ENCODE assay signal across 23 mouse cellular contexts in the genomic region with DNA sequence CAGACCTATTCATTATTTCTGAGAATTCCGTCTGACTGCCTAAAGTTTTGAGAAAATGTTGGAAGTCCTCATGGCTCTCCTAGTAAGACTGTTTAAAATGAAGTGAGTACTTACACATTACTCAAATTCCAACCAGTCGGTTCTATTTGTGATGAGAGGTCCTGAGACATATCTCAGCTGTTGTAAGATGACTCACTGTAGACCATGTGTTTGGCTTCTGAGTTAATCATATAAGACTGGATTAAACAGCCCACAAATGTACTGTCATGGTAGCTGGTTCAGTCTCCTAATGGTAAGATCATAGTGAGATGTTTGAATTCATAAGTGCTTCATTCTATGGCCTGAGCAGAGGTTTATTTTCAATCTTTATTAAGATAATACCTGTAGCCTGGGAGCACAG.
A peak's percentile ranks its signal among the peaks of the same experiment; 100 is the strongest.
DNase-seq lines count a peak whose midpoint lies in the region; ATAC-seq and TF ChIP-seq lines count a peak whose summit lies in the region.
"Had no signal": no experiment of that assay in that cellular context is flagged by ENCODE, and none has a peak within 500 bp of the region (broad histone marks: within the 10 kb centered on the region; RNA-seq: fewer than 3 reads in every experiment).

No protein-coding gene starts in this region.

- 63% methylated on average over 2 of the region's 2 CpGs for WGBS in kidney, postnatal 0 days
- WGBS in lung, postnatal 0 days: 24% methylated on average over 2 of the region's 2 CpGs
- WGBS in lung, adult 2 months: 39% methylated on average over 2 of the region's 2 CpGs
- 35% methylated on average over 2 of the region's 2 CpGs for WGBS in stomach, embryonic 16.5 days

- TF ChIP-seq POLR2A in lung, adult 2 months (IDR thresholded peaks at IDR 0.05; ENCODE audit: borderline replicate concordance, extremely low read depth, low read depth, low read length): no peak

- no peak for TF ChIP-seq EP300 in lung, postnatal 0 days (IDR thresholded peaks at IDR 0.05)

- H3K27me3 ChIP-seq in kidney, postnatal 0 days (ENCODE audit: insufficient read depth, low read length): no peaks in the 10 kb centered on the region
- no peaks in the 10 kb centered on the region for H3K27me3 ChIP-seq in lung, postnatal 0 days (replicated peaks; ENCODE audit: insufficient read depth, low read length)
- H3K27me3 ChIP-seq in stomach, embryonic 16.5 days (ENCODE audit: control insufficient read depth, insufficient read depth, low read length): no peaks in the 10 kb centered on the region
- H3K27me3 ChIP-seq: embryonic facial prominence, embryonic 12.5 days; forebrain, embryonic 12.5 days; heart, embryonic 15.5 days had no signal

- ATAC-seq in kidney, postnatal 0 days (replicated peaks; ENCODE audit: low FRiP score, low read depth): no peak
- ATAC-seq in lung, postnatal 0 days: peak; percentile 47
- ATAC-seq in stomach, embryonic 16.5 days (ENCODE audit: insufficient read depth, low FRiP score): peak; percentile 44; the same call in 1 of the 2 replicates
- ATAC-seq: forebrain, embryonic 16.5 days had no signal

- no peak overlapping the region for H3K4me2 ChIP-seq in kidney, postnatal 0 days (ENCODE audit: low read length)
- H3K4me2 ChIP-seq in lung, postnatal 0 days (replicated peaks; ENCODE audit: low read depth, low read length): no peak overlapping the region
- no peak overlapping the region for H3K4me2 ChIP-seq in stomach, embryonic 16.5 days (ENCODE audit: low read depth, low read length)
- H3K4me2 ChIP-seq: embryonic facial prominence, embryonic 12.5 days; forebrain, embryonic 12.5 days; heart, embryonic 11.5 days; heart, embryonic 15.5 days; hindbrain, embryonic 14.5 days had no signal

- H3K27ac ChIP-seq in kidney, postnatal 0 days: no peak overlapping the region
- H3K27ac ChIP-seq in lung, postnatal 0 days (ENCODE audit: low read length): no peak overlapping the region
- H3K27ac ChIP-seq in stomach, embryonic 16.5 days (ENCODE audit: low read length): no peak overlapping the region
- H3K27ac ChIP-seq: embryonic facial prominence, embryonic 12.5 days; forebrain, embryonic 12.5 days; heart, embryonic 15.5 days; hindbrain, embryonic 10.5 days; hindbrain, embryonic 14.5 days had no signal

- H3K4me1 ChIP-seq in kidney, postnatal 0 days (replicated peaks; ENCODE audit: insufficient read depth, low read length): no peaks in the 10 kb centered on the region
- no peaks in the 10 kb centered on the region for H3K4me1 ChIP-seq in lung, postnatal 0 days (ENCODE audit: insufficient read depth, low read depth, low read length)
- H3K4me1 ChIP-seq in lung, adult 2 months (ENCODE audit: control insufficient read depth, insufficient read depth, low read length): no peaks in the 10 kb centered on the region
- H3K4me1 ChIP-seq in stomach, embryonic 16.5 days (ENCODE audit: control insufficient read depth, insufficient read depth, low read length): no peaks in the 10 kb centered on the region
- H3K4me1 ChIP-seq: embryonic facial prominence, embryonic 12.5 days; forebrain, embryonic 12.5 days; heart, embryonic 15.5 days; hindbrain, embryonic 10.5 days had no signal

- peak; percentile 4 for DNase-seq in kidney, postnatal 0 days (ENCODE audit: low spot score)
- DNase-seq in kidney, adult 18-20 months: no peak
- DNase-seq in lung, postnatal 0 days (ENCODE audit: low spot score): peak; percentile 42
- DNase-seq in lung, adult 2 months: no peak
- DNase-seq in Muller cell, postnatal 12 days (ENCODE audit: inconsistent ontology term): peak; percentile 38
- DNase-seq in layer of hippocampus, adult 9-11 months: no peak
- DNase-seq: adrenal gland, adult 2 months; adrenal gland, postnatal 36 days; B cell, adult 2 months; cerebellum, adult 11 months; cerebellum, adult 8-10 months; cerebellum, postnatal 14 days; embryo, embryonic 11 days; gastrocnemius, postnatal 10 days; heart, adult 18-20 months had no signal

- TF ChIP-seq CTCF in kidney, postnatal 0 days (IDR thresholded peaks at IDR 0.05; ENCODE audit: low read depth): no peak
- no peak for TF ChIP-seq CTCF in lung, postnatal 0 days (IDR thresholded peaks at IDR 0.05)
- TF ChIP-seq CTCF in lung, adult 2 months (IDR thresholded peaks at IDR 0.05; ENCODE audit: insufficient read depth, low read length): no peak

- no peaks in the 10 kb centered on the region for H3K36me3 ChIP-seq in kidney, postnatal 0 days (ENCODE audit: insufficient read depth, low read length)
- H3K36me3 ChIP-seq in lung, postnatal 0 days (ENCODE audit: insufficient read depth, low read length): no peaks in the 10 kb centered on the region
- no peaks in the 10 kb centered on the region for H3K36me3 ChIP-seq in stomach, embryonic 16.5 days (ENCODE audit: control insufficient read depth, insufficient read depth, low read length)
- H3K36me3 ChIP-seq: embryonic facial prominence, embryonic 12.5 days; forebrain, embryonic 12.5 days; heart, embryonic 15.5 days; hindbrain, embryonic 10.5 days had no signal

- H3K9ac ChIP-seq in kidney, postnatal 0 days (ENCODE audit: low read depth, low read length): no peak overlapping the region
- no peak overlapping the region for H3K9ac ChIP-seq in lung, postnatal 0 days (replicated peaks; ENCODE audit: low read depth)
- no peak overlapping the region for H3K9ac ChIP-seq in stomach, embryonic 16.5 days (ENCODE audit: low read length)
- H3K9ac ChIP-seq: embryonic facial prominence, embryonic 12.5 days; forebrain, embryonic 12.5 days; heart, embryonic 15.5 days; hindbrain, embryonic 14.5 days had no signal

- H3K9me3 ChIP-seq in kidney, postnatal 0 days (replicated peaks; ENCODE audit: low read length): no peaks in the 10 kb centered on the region
- H3K9me3 ChIP-seq in lung, postnatal 0 days (ENCODE audit: low read length): no peaks in the 10 kb centered on the region
- no peaks in the 10 kb centered on the region for H3K9me3 ChIP-seq in stomach, embryonic 16.5 days (replicated peaks; ENCODE audit: control insufficient read depth, low read length)
- H3K9me3 ChIP-seq: embryonic facial prominence, embryonic 12.5 days; forebrain, embryonic 12.5 days; heart, embryonic 15.5 days; hindbrain, embryonic 10.5 days had no signal

- no peak overlapping the region for H3K4me3 ChIP-seq in kidney, postnatal 0 days (replicated peaks; ENCODE audit: low read depth, low read length)
- no peak overlapping the region for H3K4me3 ChIP-seq in lung, postnatal 0 days (ENCODE audit: low read depth, low read length)
- H3K4me3 ChIP-seq in lung, adult 2 months (replicated peaks; ENCODE audit: extremely low read depth, low read depth, low read length): no peak overlapping the region
- H3K4me3 ChIP-seq in stomach, embryonic 16.5 days (replicated peaks; ENCODE audit: low read length): no peak overlapping the region
- H3K4me3 ChIP-seq: embryonic facial prominence, embryonic 12.5 days; forebrain, embryonic 12.5 days; heart, embryonic 15.5 days; hindbrain, embryonic 10.5 days had no signal

Comparison
In these comparisons a context has a peak if more than half of its experiments do, and no peak if none do; other contexts are left out.
1. DNase-seq: peak in kidney, postnatal 0 days (single experiment), lung, postnatal 0 days (single experiment) and Muller cell, postnatal 12 days (single experiment); none in kidney, adult 18-20 months (single experiment), lung, adult 2 months (single experiment) and layer of hippocampus, adult 9-11 months (single experiment).